Mouse (Mus musculus) ES-Bruce4 (cell line): ENCODE results near the gene St8sia1. TPM values are rescaled to one million over a fixed set of nuclear protein-coding genes. Genes with fewer than 3 reads are reported as not detected.

ENCODE experiments used
- H3K27ac ChIP-seq: 2 replicates; pipeline ENCODE4 v1.5.1; 2012; ENCODE audit warnings: low read length, inconsistent platforms; ENCODE audit not compliant: insufficient read depth
- H3K27me3 ChIP-seq: 2 replicates; pipeline ENCODE4 v1.6.1; 2012; ENCODE audit warnings: mild to moderate bottlenecking, low read length, inconsistent platforms; ENCODE audit not compliant: control insufficient read depth, poor library complexity, insufficient read depth, severe bottlenecking
- H3K36me3 ChIP-seq: 2 replicates; pipeline ENCODE4 v1.6.1; 2012; ENCODE audit warnings: inconsistent platforms, mild to moderate bottlenecking, low read length, moderate library complexity; ENCODE audit not compliant: control insufficient read depth, poor library complexity, insufficient read depth, severe bottlenecking
- H3K4me1 ChIP-seq: one replicate; pipeline ENCODE4 v1.8.1; 2011; ENCODE audit warnings: low read length; ENCODE audit not compliant: control insufficient read depth, insufficient read depth
- H3K4me3 ChIP-seq: 2 replicates; pipeline ENCODE4 v1.5.1; 2011; ENCODE audit warnings: low read depth, mild to moderate bottlenecking, low read length
- H3K9ac ChIP-seq: 2 replicates; pipeline ENCODE4 v1.6.1; 2012; ENCODE audit warnings: low read depth, mild to moderate bottlenecking, inconsistent platforms; ENCODE audit not compliant: poor library complexity, severe bottlenecking
- H3K9me3 ChIP-seq: replicated peaks from 2 replicates; pipeline ENCODE4 v1.6.1; 2012; ENCODE audit warnings: mild to moderate bottlenecking, low read length, inconsistent platforms; ENCODE audit not compliant: control insufficient read depth, poor library complexity, insufficient read depth, severe bottlenecking
- CTCF ChIP-seq: IDR thresholded peaks from one replicate; pipeline ENCODE4 v1.8.1; 2011; ENCODE audit warnings: low read depth, low read length
- EP300 ChIP-seq: IDR thresholded peaks from 2 replicates; pipeline ENCODE4 v1.6.1; 2011; ENCODE audit warnings: low read depth, low read length; ENCODE audit not compliant: insufficient read depth
- POLR2A ChIP-seq: IDR thresholded peaks from one replicate; pipeline ENCODE4 v1.8.1; 2011; ENCODE audit warnings: low read length; ENCODE audit not compliant: insufficient read depth
- polyA plus RNA-seq: library from polyadenylated mRNA; stranded (reverse); fragments of >200 nt; gene quantifications from 2 replicates; pipeline ENCODE4 v1.2.4, GENCODE M21; 2011; ENCODE audit warnings: low read depth; ENCODE audit not compliant: missing spikeins, insufficient read depth, insufficient read length

St8sia1 gene
- polyA plus RNA-seq, 1 experiment, result 2.5 TPM

DNA sequence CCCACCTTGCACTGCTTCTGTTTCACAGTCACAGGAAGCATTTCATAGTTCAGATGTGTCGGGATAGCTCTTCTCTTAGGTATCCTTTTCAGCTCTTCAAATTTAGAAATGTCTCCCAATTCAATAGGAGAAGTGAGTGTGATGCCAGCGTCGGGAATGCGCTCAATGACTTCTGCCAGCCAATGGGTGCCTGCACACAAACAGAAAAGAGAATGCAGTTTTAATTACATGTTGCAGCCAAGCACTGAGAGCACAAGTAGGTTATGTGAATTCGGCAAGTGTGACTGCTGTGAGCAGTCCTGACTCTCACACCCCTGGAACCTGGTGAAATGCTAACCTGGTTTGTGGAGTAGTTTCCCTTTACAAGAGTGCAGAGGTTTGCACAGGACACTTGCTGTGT is 162.6 kb downstream of the St8sia1 start:
- H3K36me3 ChIP-seq, result no peaks in the 10 kb centered on the region
- no peaks in the 10 kb centered on the region for H3K27me3 ChIP-seq
- no peak overlapping the region for H3K4me3 ChIP-seq
- TF ChIP-seq CTCF (no peak), EP300 (no peak), POLR2A (no peak)
- H3K9ac ChIP-seq, result no peak overlapping the region
- no peaks in the 10 kb centered on the region for H3K9me3 ChIP-seq
- no peak overlapping the region for H3K27ac ChIP-seq
- H3K4me1 ChIP-seq, result no peaks in the 10 kb centered on the region

DNA sequence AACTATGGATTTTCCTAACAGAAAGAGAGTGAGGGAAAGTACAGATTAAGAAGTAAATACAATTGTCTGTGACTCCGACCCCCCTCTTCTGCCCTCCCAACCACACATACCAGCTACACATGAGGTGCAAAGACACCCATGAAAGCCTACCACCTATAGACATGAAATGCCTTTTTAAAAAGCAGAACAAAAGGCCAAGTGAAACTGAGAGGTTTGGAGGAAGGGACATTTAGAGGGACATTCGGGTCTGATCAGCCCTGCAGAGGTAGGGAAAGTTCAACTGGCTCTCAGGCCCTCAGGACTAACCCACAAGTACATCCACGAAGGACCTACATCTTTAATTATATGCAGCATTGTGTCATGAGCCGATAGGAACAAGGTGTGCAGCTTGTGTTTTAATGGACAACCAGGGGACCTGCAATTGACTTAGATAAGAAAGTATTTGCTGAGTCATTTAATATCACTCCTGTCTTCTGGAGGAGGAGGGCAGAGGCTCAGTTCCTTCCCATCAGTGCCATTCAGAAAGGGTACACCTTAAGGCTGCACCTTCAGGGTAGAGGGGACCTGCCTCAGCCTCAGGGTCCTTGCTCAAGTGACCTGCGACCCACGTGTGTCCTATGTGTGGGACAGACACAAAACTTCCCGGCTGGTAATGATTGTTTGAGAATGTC is 164.4 kb downstream of the St8sia1 start:
- Histone ChIP-seq H3K4me1 (no peaks in the 10 kb centered on the region), H3K9ac (no peak overlapping the region), H3K36me3 (no peaks in the 10 kb centered on the region), H3K9me3 (no peaks in the 10 kb centered on the region), H3K27ac (no peak overlapping the region), H3K27me3 (no peaks in the 10 kb centered on the region), H3K4me3 (no peak overlapping the region)
- TF ChIP-seq POLR2A, result no peak
- TF ChIP-seq EP300, result no peak
- TF ChIP-seq CTCF, result no peak

DNA sequence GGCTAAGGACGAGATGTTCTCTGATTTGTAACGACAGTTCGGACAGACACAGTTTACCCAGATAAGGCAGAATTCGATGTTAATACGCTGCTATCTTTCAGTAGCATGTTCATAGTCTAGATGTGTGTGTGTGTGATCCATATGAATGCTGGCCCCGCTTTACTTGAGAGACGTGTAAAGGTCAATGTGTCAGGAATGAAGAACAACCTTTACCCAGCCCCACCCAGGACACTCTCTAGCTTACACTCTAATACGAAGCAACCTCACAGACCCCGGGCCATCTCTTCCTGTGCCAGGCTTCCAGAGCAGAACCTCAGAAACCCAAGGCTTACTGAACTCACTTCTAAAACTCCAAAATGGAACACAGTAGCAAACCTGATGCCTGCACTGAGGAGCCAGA is 165.4 kb downstream of the St8sia1 start:
- H3K36me3 ChIP-seq, result no peaks in the 10 kb centered on the region
- H3K27me3 ChIP-seq, result no peaks in the 10 kb centered on the region
- H3K4me1 ChIP-seq, result no peaks in the 10 kb centered on the region
- H3K4me3 ChIP-seq, result no peak overlapping the region
- TF ChIP-seq POLR2A (no peak), CTCF (no peak), EP300 (no peak)
- H3K27ac ChIP-seq, result no peak overlapping the region
- H3K9ac ChIP-seq, result no peak overlapping the region
- H3K9me3 ChIP-seq, result no peaks in the 10 kb centered on the region

DNA sequence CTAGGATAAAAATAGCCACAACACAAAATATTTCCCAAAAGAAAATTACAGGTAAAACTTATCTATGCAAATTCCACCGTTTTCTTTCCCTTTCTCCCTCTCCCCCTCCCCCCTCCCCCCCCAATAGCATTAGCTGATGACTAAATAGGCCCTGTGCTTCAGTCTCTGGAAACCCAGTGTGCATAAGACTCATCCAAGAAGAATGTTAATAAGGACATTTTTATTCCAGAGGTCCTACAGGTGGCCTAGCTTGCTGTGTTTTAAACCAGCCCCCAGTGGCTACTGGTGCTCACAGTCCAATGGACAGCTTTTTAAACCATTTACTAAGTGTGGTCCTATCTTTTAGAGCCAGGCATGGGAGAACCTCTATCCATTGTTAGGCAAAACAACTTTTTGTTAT is 166.3 kb downstream of the St8sia1 start:
- no peaks in the 10 kb centered on the region for H3K9me3 ChIP-seq
- H3K4me1 ChIP-seq, result no peaks in the 10 kb centered on the region
- H3K36me3 ChIP-seq, result no peaks in the 10 kb centered on the region
- no peak overlapping the region for H3K4me3 ChIP-seq
- H3K27me3 ChIP-seq, result no peaks in the 10 kb centered on the region
- H3K27ac ChIP-seq, result no peak overlapping the region
- no peak overlapping the region for H3K9ac ChIP-seq
- TF ChIP-seq EP300, result no peak
- no peak for TF ChIP-seq CTCF
- no peak for TF ChIP-seq POLR2A

DNA sequence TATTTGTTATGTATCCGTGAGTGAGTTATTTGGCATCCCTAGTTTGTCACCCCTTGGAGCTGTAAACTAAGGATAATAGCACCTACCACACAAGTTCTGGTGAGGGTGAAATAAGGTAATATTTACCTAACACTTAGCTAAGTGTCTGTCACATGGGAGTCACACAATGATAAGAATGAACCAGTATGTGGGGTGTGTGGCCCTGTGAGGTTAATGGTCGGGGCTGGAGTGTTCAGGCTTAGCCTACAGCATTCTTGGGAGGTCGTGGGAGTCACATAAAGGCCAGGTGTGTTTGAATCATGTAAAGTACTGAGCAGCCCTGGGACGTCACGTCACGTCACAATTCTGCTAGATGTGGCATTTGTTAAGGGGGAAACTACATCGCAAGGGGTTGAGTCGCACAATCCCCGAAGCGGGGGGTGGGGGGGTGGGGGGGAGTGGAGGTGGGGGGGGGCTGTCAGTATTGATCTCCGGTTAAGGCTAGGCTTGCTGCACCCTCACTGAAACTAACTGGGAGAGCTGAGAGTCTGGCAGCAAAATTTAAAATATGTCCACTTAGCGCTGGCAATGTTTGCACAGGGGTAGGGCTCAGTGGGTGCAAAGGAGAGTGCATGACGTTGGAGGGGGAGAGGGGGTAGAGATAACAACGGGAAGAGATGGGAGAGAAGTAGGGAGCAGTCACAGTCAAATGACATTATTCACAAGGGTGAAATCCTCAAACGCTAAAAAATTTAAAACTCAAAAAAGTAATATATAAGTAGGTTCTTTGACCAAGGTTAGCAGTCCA is 168.4 kb downstream of the St8sia1 start:
- no peaks in the 10 kb centered on the region for H3K27me3 ChIP-seq
- no peak overlapping the region for H3K9ac ChIP-seq
- no peak for TF ChIP-seq CTCF
- TF ChIP-seq EP300, result no peak
- no peak for TF ChIP-seq POLR2A
- H3K9me3 ChIP-seq, result no peaks in the 10 kb centered on the region
- no peak overlapping the region for H3K27ac ChIP-seq
- no peaks in the 10 kb centered on the region for H3K4me1 ChIP-seq
- no peak overlapping the region for H3K4me3 ChIP-seq
- H3K36me3 ChIP-seq, result no peaks in the 10 kb centered on the region

DNA sequence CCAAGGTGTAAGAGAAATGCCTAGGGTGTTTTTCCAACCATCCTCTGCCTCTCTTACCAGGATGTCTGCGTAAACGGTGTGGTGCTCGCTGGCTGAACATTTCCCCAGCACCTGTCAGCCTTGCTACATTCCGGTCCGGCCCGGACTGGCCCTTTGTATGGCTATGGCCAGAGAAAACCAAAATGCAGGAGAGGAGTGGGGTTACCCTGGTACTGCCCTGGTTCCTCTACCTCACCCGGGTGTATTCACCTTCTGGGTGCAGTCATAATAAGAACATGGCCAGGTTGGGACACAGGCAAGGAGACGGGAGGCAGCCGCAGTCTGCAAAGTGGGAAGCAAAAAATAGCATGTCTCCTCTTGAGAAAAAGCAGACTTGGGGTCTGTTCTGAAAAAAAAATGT is 169.2 kb downstream of the St8sia1 start:
- no peak for TF ChIP-seq POLR2A
- TF ChIP-seq EP300, result no peak
- TF ChIP-seq CTCF, result no peak
- Histone ChIP-seq H3K27ac (no peak overlapping the region), H3K36me3 (no peaks in the 10 kb centered on the region), H3K4me1 (no peaks in the 10 kb centered on the region), H3K4me3 (no peak overlapping the region), H3K27me3 (no peaks in the 10 kb centered on the region), H3K9ac (no peak overlapping the region), H3K9me3 (no peaks in the 10 kb centered on the region)
